Mouse (Mus musculus) cerebellum, postnatal 4 days (tissue): Measurements from ENCODE around the gene 1700102P08Rik.
A peak's percentile ranks its signal among the peaks of the same experiment; 100 is the strongest.

Experiments
- DNase-seq, 2 experiments: peaks; one replicate each; pipeline ENCODE4 v3.0.0; 2022; ENCODE audit warnings: low spot score in 2 of 2, mixed read lengths in 1 of 2

1700102P08Rik gene

GRCm38 (mm10) chr9:108392676-108393075 is at the start of gene 1700102P08Rik:
Gene 1700102P08Rik (plus strand): TSS chr9:108392805.
- DNase-seq = no peak

- DNase-seq = no peak
These were observed 49.3 kb upstream of the 1700102P08Rik start for GRCm38 (mm10) chr9:108343331-108343730.

GRCm38 (mm10) chr9:108343835-108344234 is 48.8 kb upstream of the 1700102P08Rik start:
- DNase-seq = no peak

- DNase-seq = no peak
These were observed 48.1 kb upstream of the 1700102P08Rik start for GRCm38 (mm10) chr9:108344471-108344870.

- no peak for DNase-seq
These were observed 45.6 kb upstream of the 1700102P08Rik start for GRCm38 (mm10) chr9:108347024-108347423.

- peak; percentile 59 to 89 for DNase-seq
These were observed 44.9 kb upstream of the 1700102P08Rik start, which contains the start of gene Usp4 for GRCm38 (mm10) chr9:108347540-108348289. Gene Usp4 (plus strand): TSS chr9:108347853.

- no peak for DNase-seq
These were observed 44.3 kb upstream of the 1700102P08Rik start for GRCm38 (mm10) chr9:108348290-108348680.

GRCm38 (mm10) chr9:108349727-108350126 is 42.9 kb upstream of the 1700102P08Rik start:
- DNase-seq = no peak

GRCm38 (mm10) chr9:108378234-108378633 is 14.4 kb upstream of the 1700102P08Rik start:
- DNase-seq = no peak

GRCm38 (mm10) chr9:108378736-108379135 is 13.9 kb upstream of the 1700102P08Rik start:
- no peak for DNase-seq

- DNase-seq = no peak
These were observed 13.3 kb upstream of the 1700102P08Rik start for GRCm38 (mm10) chr9:108379294-108379693.

GRCm38 (mm10) chr9:108381382-108381781 is 11.2 kb upstream of the 1700102P08Rik start:
- DNase-seq = no peak

GRCm38 (mm10) chr9:108385006-108385405 is 7.6 kb upstream of the 1700102P08Rik start:
- no peak for DNase-seq

- no peak for DNase-seq
These were observed 5.8 kb upstream of the 1700102P08Rik start for GRCm38 (mm10) chr9:108386816-108387215.

GRCm38 (mm10) chr9:108388601-108389000 is 4.0 kb upstream of the 1700102P08Rik start:
- DNase-seq = no peak

GRCm38 (mm10) chr9:108389220-108389619 is 3.4 kb upstream of the 1700102P08Rik start:
- DNase-seq = no peak

- DNase-seq = no peak
These were observed 1.6 kb downstream of the 1700102P08Rik start for GRCm38 (mm10) chr9:108394191-108394590.

GRCm38 (mm10) chr9:108395427-108395826 is 2.8 kb downstream of the 1700102P08Rik start:
- no peak for DNase-seq

- DNase-seq = peak in 1 of 2 experiments; percentile 7
These were observed 5.7 kb downstream of the 1700102P08Rik start for GRCm38 (mm10) chr9:108398324-108398723.

GRCm38 (mm10) chr9:108401186-108401960 is 8.8 kb downstream of the 1700102P08Rik start:
- DNase-seq = peak in 1 of 2 experiments; percentile 21

- no peak for DNase-seq
These were observed 10.5 kb downstream of the 1700102P08Rik start for GRCm38 (mm10) chr9:108403081-108403480.

GRCm38 (mm10) chr9:108404451-108404850 is 11.8 kb downstream of the 1700102P08Rik start:
- DNase-seq = no peak

- DNase-seq = no peak
These were observed 16.9 kb downstream of the 1700102P08Rik start for GRCm38 (mm10) chr9:108409535-108409934.
